Mouse (Mus musculus) Muller cell, postnatal 12 days (primary cell): ENCODE measurements at regions not wholly inside any gene's neighbourhood (a gene's known extent, or its start where the extent isn't known, plus 50 kb on each side); places are given as distances from the start of the nearest gene placed in this dataset.

Source experiments
- DNase-seq: peaks from one replicate; pipeline ENCODE4 v3.0.0-alpha.2; 2015; ENCODE audit errors: inconsistent ontology term

- DNase-seq = no peak
Measured at GRCm38 (mm10) chr19:45288722-45289121, 53.1 kb upstream of the Lbx1 start.

GRCm38 (mm10) chr19:45297812-45298211 is 62.2 kb upstream of the Lbx1 start:
- DNase-seq = no peak

- DNase-seq = no peak
Measured at GRCm38 (mm10) chr19:45299341-45299740, 63.7 kb upstream of the Lbx1 start.

- no peak for DNase-seq
Measured at GRCm38 (mm10) chr19:45299768-45300167, 63.8 kb upstream of the Btrc start.

GRCm38 (mm10) chr19:45300691-45301431 is 62.7 kb upstream of the Btrc start:
- no peak for DNase-seq

- DNase-seq = no peak
Measured at GRCm38 (mm10) chr19:45301432-45301732, 62.2 kb upstream of the Btrc start.

GRCm38 (mm10) chr19:45301733-45302547 is 61.6 kb upstream of the Btrc start:
- DNase-seq = peak; percentile 38

- no peak for DNase-seq
Measured at GRCm38 (mm10) chr19:45302548-45303241, 60.8 kb upstream of the Btrc start.

- no peak for DNase-seq
Measured at GRCm38 (mm10) chr19:45304538-45304937, 59.0 kb upstream of the Btrc start.

- no peak for DNase-seq
Measured at GRCm38 (mm10) chr19:45307299-45308275, 55.9 kb upstream of the Btrc start.

- no peak for DNase-seq
Measured at GRCm38 (mm10) chr19:45308676-45309275, 54.8 kb upstream of the Btrc start.

GRCm38 (mm10) chr19:45310291-45310881 is 53.1 kb upstream of the Btrc start:
- no peak for DNase-seq

GRCm38 (mm10) chr19:45310944-45311603 is 52.5 kb upstream of the Btrc start:
- DNase-seq = peak; percentile 71

- DNase-seq = no peak
Measured at GRCm38 (mm10) chr19:45311831-45312537, 51.5 kb upstream of the Btrc start.

GRCm38 (mm10) chr19:45312713-45313365 is 50.7 kb upstream of the Btrc start:
- DNase-seq = no peak
